Mouse (Mus musculus): ENCODE data around the gene Arnt2. TPM values are rescaled to one million over a fixed set of nuclear protein-coding genes. Genes with fewer than 3 reads are reported as not detected.

Arnt2 gene
- polyA plus RNA-seq, 1 experiment from 2014 or later: not detected

DNA sequence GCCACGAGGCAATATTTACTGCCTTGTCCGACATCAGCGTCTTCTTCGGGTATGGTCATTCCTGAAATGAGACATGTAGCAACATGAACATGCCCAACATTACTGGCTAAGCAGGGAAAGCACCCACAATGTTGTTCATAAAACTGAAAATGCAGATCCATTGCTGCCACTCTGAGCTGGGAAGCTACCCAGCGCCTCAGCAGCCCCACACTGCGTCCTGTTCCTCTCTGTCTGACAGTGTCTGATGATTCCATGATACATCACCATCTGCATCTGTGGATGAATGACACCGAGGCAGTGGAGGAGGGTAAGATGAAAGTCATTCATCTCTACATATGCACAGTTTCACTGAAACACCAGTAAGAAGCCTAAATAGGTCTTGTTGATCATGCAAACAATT, 124.2 kb downstream of the Arnt2 start:
- WGBS (ENCODE audit: insufficient replicate concordance): 81% methylated on average over 7 of the region's 7 CpGs

DNA sequence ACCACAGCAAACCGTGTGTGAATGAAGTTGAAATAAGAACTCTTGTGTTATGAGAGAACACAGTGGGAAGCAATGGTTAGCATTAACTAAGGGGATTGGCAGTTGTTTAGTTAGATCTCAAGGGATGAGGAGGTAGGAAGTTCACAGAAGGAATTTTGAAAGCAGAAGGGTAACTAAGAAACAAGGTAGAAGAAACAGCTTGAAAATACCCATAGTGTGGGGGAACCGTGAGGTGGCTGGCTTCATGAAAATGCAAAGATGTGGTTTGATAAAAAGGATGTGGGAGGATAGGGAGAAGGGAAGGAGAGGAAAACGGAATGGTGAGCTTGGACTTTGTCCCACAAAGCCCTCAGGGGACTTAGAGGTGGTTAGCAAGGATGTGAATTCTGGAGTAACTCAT, 125.0 kb downstream of the Arnt2 start:
- no peak for ATAC-seq
- 52% methylated on average over 3 of the region's 3 CpGs for WGBS (ENCODE audit: insufficient replicate concordance)

More for the DNA sequence above, 124.2 kb downstream of the Arnt2 start:
- H3K9ac ChIP-seq (replicated peaks): no peak overlapping the region
- no peaks in the 10 kb centered on the region for H3K4me1 ChIP-seq (ENCODE audit: insufficient read depth)
- no peak overlapping the region for H3K4me2 ChIP-seq (ENCODE audit: low read depth, low read length)
- DNase-seq (no peak), ATAC-seq (no peak)
- no peak overlapping the region for H3K27ac ChIP-seq (ENCODE audit: low read depth)
- H3K9me3 ChIP-seq (ENCODE audit: low read length): no peaks in the 10 kb centered on the region
- TF ChIP-seq CTCF (IDR thresholded peaks at IDR 0.05; ENCODE audit: low read depth): no peak
- no peak for TF ChIP-seq EP300 (IDR thresholded peaks at IDR 0.05; ENCODE audit: low read depth)
- H3K4me3 ChIP-seq (ENCODE audit: low read depth, low read length): no peak overlapping the region
- H3K27me3 ChIP-seq (ENCODE audit: insufficient read depth, low read length): no peaks in the 10 kb centered on the region
- no peaks in the 10 kb centered on the region for H3K36me3 ChIP-seq (replicated peaks; ENCODE audit: insufficient read depth, low read length)

GRCm38 (mm10) chr7:84282231-84282630, 127.7 kb downstream of the Arnt2 start:
- ATAC-seq (no peak), DNase-seq (no peak)
- Histone ChIP-seq H3K27ac (ENCODE audit: low read depth) (no peak overlapping the region), H3K9ac (replicated peaks) (no peak overlapping the region), H3K9me3 (ENCODE audit: low read length) (no peaks in the 10 kb centered on the region), H3K4me2 (ENCODE audit: low read depth, low read length) (no peak overlapping the region), H3K4me1 (ENCODE audit: insufficient read depth) (no peaks in the 10 kb centered on the region), H3K36me3 (replicated peaks; ENCODE audit: insufficient read depth, low read length) (no peaks in the 10 kb centered on the region), H3K4me3 (ENCODE audit: low read depth, low read length) (no peak overlapping the region), H3K27me3 (ENCODE audit: insufficient read depth, low read length) (no peaks in the 10 kb centered on the region)
- WGBS (ENCODE audit: insufficient replicate concordance): 66% methylated on average over 4 of the region's 4 CpGs
- TF ChIP-seq EP300 (IDR thresholded peaks at IDR 0.05; ENCODE audit: low read depth): no peak
- no peak for TF ChIP-seq CTCF (IDR thresholded peaks at IDR 0.05; ENCODE audit: low read depth)

More for the DNA sequence above, 125.0 kb downstream of the Arnt2 start:
- Histone ChIP-seq H3K4me1 (ENCODE audit: insufficient read depth) (no peaks in the 10 kb centered on the region), H3K36me3 (replicated peaks; ENCODE audit: insufficient read depth, low read length) (no peaks in the 10 kb centered on the region), H3K27me3 (ENCODE audit: insufficient read depth, low read length) (no peaks in the 10 kb centered on the region), H3K27ac (ENCODE audit: low read depth) (no peak overlapping the region), H3K4me3 (ENCODE audit: low read depth, low read length) (no peak overlapping the region), H3K4me2 (ENCODE audit: low read depth, low read length) (no peak overlapping the region), H3K9me3 (ENCODE audit: low read length) (no peaks in the 10 kb centered on the region), H3K9ac (replicated peaks) (no peak overlapping the region)
- DNase-seq: no peak
- no peak for TF ChIP-seq CTCF (IDR thresholded peaks at IDR 0.05; ENCODE audit: low read depth)
- no peak for TF ChIP-seq EP300 (IDR thresholded peaks at IDR 0.05; ENCODE audit: low read depth)

- Histone ChIP-seq H3K36me3 (replicated peaks; ENCODE audit: insufficient read depth, low read length) (no peaks in the 10 kb centered on the region), H3K27ac (ENCODE audit: low read depth) (no peak overlapping the region), H3K27me3 (ENCODE audit: insufficient read depth, low read length) (no peaks in the 10 kb centered on the region), H3K4me1 (ENCODE audit: insufficient read depth) (no peaks in the 10 kb centered on the region), H3K9me3 (ENCODE audit: low read length) (no peaks in the 10 kb centered on the region), H3K4me2 (ENCODE audit: low read depth, low read length) (no peak overlapping the region), H3K9ac (replicated peaks) (no peak overlapping the region), H3K4me3 (ENCODE audit: low read depth, low read length) (no peak overlapping the region)
- 36% methylated on average over 1 of the region's 1 CpGs for WGBS (ENCODE audit: insufficient replicate concordance)
- ATAC-seq: no peak
- DNase-seq: no peak
- no peak for TF ChIP-seq EP300 (IDR thresholded peaks at IDR 0.05; ENCODE audit: low read depth)
These were observed 130.7 kb downstream of the Arnt2 start for GRCm38 (mm10) chr7:84279231-84279630.

DNA sequence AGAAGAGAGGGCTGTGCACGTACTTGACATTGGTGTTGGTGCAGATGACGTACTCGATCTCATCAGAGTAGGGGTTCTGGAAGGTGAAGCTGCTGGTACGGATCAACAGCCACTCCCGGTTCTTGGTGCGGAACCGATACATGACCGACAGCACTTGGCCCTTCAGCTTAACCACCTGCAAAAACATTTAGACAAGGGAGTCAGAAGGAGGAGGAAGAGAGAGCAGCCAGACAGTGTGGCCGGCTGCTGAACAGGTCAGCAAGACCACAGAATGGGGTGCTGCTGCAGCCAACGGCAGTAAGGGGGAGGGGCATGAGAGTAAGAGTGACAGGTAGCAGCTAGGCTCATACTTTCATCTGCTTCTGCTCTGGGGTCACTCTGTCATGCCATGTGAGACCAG, 134.7 kb downstream of the Arnt2 start:
- Histone ChIP-seq H3K9ac (replicated peaks) (no peak overlapping the region), H3K9me3 (ENCODE audit: low read length) (no peaks in the 10 kb centered on the region), H3K4me1 (ENCODE audit: insufficient read depth) (no peaks in the 10 kb centered on the region), H3K27ac (ENCODE audit: low read depth) (no peak overlapping the region), H3K4me3 (ENCODE audit: low read depth, low read length) (no peak overlapping the region), H3K36me3 (replicated peaks; ENCODE audit: insufficient read depth, low read length) (no peaks in the 10 kb centered on the region), H3K4me2 (ENCODE audit: low read depth, low read length) (no peak overlapping the region), H3K27me3 (ENCODE audit: insufficient read depth, low read length) (no peaks in the 10 kb centered on the region)
- ATAC-seq: no peak
- WGBS (ENCODE audit: insufficient replicate concordance): 72% methylated on average over 10 of the region's 10 CpGs
- DNase-seq: no peak
- TF ChIP-seq CTCF (IDR thresholded peaks at IDR 0.05; ENCODE audit: low read depth) (no peak), EP300 (IDR thresholded peaks at IDR 0.05; ENCODE audit: low read depth) (no peak)

GRCm38 (mm10) chr7:84273930-84274329, 136.0 kb downstream of the Arnt2 start:
- H3K9me3 ChIP-seq (ENCODE audit: low read length): no peaks in the 10 kb centered on the region
- TF ChIP-seq EP300 (IDR thresholded peaks at IDR 0.05; ENCODE audit: low read depth): no peak
- TF ChIP-seq CTCF (IDR thresholded peaks at IDR 0.05; ENCODE audit: low read depth): no peak
- H3K36me3 ChIP-seq (replicated peaks; ENCODE audit: insufficient read depth, low read length): no peaks in the 10 kb centered on the region
- DNase-seq (no peak), ATAC-seq (no peak)
- no peak overlapping the region for H3K4me2 ChIP-seq (ENCODE audit: low read depth, low read length)
- no peak overlapping the region for H3K9ac ChIP-seq (replicated peaks)
- no peak overlapping the region for H3K4me3 ChIP-seq (ENCODE audit: low read depth, low read length)
- no peaks in the 10 kb centered on the region for H3K4me1 ChIP-seq (ENCODE audit: insufficient read depth)
- H3K27ac ChIP-seq (ENCODE audit: low read depth): no peak overlapping the region
- H3K27me3 ChIP-seq (ENCODE audit: insufficient read depth, low read length): no peaks in the 10 kb centered on the region
- 72% methylated on average over 6 of the region's 6 CpGs for WGBS (ENCODE audit: insufficient replicate concordance)

Measured in liver, postnatal 0 days (tissue).